Mouse (Mus musculus): ENCODE measurements around the gene Cdc37l1. TPM values are rescaled to one million over a fixed set of nuclear protein-coding genes. Genes with fewer than 3 reads are reported as not detected.

Cdc37l1 gene
- total and polyA plus RNA-seq, 3 experiments: 20.4 to 80.4 (median 68.6) TPM

- Histone ChIP-seq H3K4me1 (ENCODE audit: control insufficient read depth, insufficient read depth, low read length) (peaks cover 3% of the 10 kb centered on the region), H3K27ac (peak overlapping the region; percentile 7), H3K27me3 (ENCODE audit: control insufficient read depth, insufficient read depth, low read length) (no peaks in the 10 kb centered on the region), H3K36me3 (ENCODE audit: control insufficient read depth, insufficient read depth, low read length) (peaks cover 30% of the 10 kb centered on the region), H3K4me3 (no peak overlapping the region), H3K79me2 (replicated peaks; ENCODE audit: control insufficient read depth, insufficient read depth, low read length) (no peaks in the 10 kb centered on the region), H3K9ac (ENCODE audit: low read depth, low read length) (no peak overlapping the region)
- DNase-seq: no peak
- intact Hi-C loops (cut with DNase I): no loop called here
- TF ChIP-seq CTCF (IDR thresholded peaks at IDR 0.05) (0 out of 2 replicates have a peak, but pooled peaks have one; percentile 7), EP300 (IDR thresholded peaks at IDR 0.05; ENCODE audit: insufficient read depth, low read depth, low read length) (no peak)
- whole genome bisulfite sequencing: 57% methylated on average over 5 of the region's 5 CpGs
Measured at GRCm38 (mm10) chr19:29016786-29017185, 26.6 kb downstream of the Cdc37l1 start.

- H3K27me3 ChIP-seq (ENCODE audit: control insufficient read depth, insufficient read depth, low read length): no peaks in the 10 kb centered on the region
- H3K27ac ChIP-seq: no peak overlapping the region
- H3K36me3 ChIP-seq (ENCODE audit: control insufficient read depth, insufficient read depth, low read length): peaks cover 26% of the 10 kb centered on the region
- intact Hi-C loops (cut with DNase I): no loop called here
- WGBS: 97% methylated on average over 3 of the region's 3 CpGs
- peaks cover 5% of the 10 kb centered on the region for H3K4me1 ChIP-seq (ENCODE audit: control insufficient read depth, insufficient read depth, low read length)
- H3K4me3 ChIP-seq: no peak overlapping the region
- TF ChIP-seq CTCF (IDR thresholded peaks at IDR 0.05): peak; percentile 62
- no peak for TF ChIP-seq EP300 (IDR thresholded peaks at IDR 0.05; ENCODE audit: insufficient read depth, low read depth, low read length)
- no peak for DNase-seq
- no peak overlapping the region for H3K9ac ChIP-seq (ENCODE audit: low read depth, low read length)
- H3K79me2 ChIP-seq (replicated peaks; ENCODE audit: control insufficient read depth, insufficient read depth, low read length): no peaks in the 10 kb centered on the region
Measured at GRCm38 (mm10) chr19:29019647-29020046, 29.5 kb downstream of the Cdc37l1 start.

GRCm38 (mm10) chr19:29021754-29022345 lies 31.7 kb downstream of the Cdc37l1 start:
- peaks cover 13% of the 10 kb centered on the region for H3K36me3 ChIP-seq (ENCODE audit: control insufficient read depth, insufficient read depth, low read length)
- H3K4me3 ChIP-seq: no peak overlapping the region
- no peak for DNase-seq
- no peak overlapping the region for H3K9ac ChIP-seq (ENCODE audit: low read depth, low read length)
- peaks cover 2% of the 10 kb centered on the region for H3K4me1 ChIP-seq (ENCODE audit: control insufficient read depth, insufficient read depth, low read length)
- intact Hi-C loops (cut with DNase I): no loop called here
- H3K79me2 ChIP-seq (replicated peaks; ENCODE audit: control insufficient read depth, insufficient read depth, low read length): no peaks in the 10 kb centered on the region
- TF ChIP-seq EP300 (IDR thresholded peaks at IDR 0.05; ENCODE audit: insufficient read depth, low read depth, low read length) (no peak), POLR2A (IDR thresholded peaks at IDR 0.05; ENCODE audit: insufficient read depth, low read depth, low read length) (no peak), CTCF (IDR thresholded peaks at IDR 0.05) (no peak)
- H3K27ac ChIP-seq: no peak overlapping the region
- H3K27me3 ChIP-seq (ENCODE audit: control insufficient read depth, insufficient read depth, low read length): no peaks in the 10 kb centered on the region
- WGBS: 85% methylated on average over 7 of the region's 7 CpGs

- peak; percentile 45 to 46 for DNase-seq
- Histone ChIP-seq H3K27ac (peak overlapping the region; percentile 4; the same call in 1 of the 2 replicates), H3K27me3 (ENCODE audit: control insufficient read depth, insufficient read depth, low read length) (no peaks in the 10 kb centered on the region), H3K4me1 (ENCODE audit: control insufficient read depth, insufficient read depth, low read length) (peaks cover 5% of the 10 kb centered on the region; the same call in 1 of the 2 replicates), H3K79me2 (replicated peaks; ENCODE audit: control insufficient read depth, insufficient read depth, low read length) (no peaks in the 10 kb centered on the region), H3K36me3 (ENCODE audit: control insufficient read depth, insufficient read depth, low read length) (peaks cover 11% of the 10 kb centered on the region), H3K9ac (ENCODE audit: low read depth, low read length) (no peak overlapping the region), H3K4me3 (no peak overlapping the region)
- 41% methylated on average over 11 of the region's 11 CpGs for WGBS
- intact Hi-C loops (cut with DNase I): no loop called here
- TF ChIP-seq EP300 (IDR thresholded peaks at IDR 0.05; ENCODE audit: insufficient read depth, low read depth, low read length) (0 out of 2 replicates have a peak, but pooled peaks have one; percentile 30), POLR2A (IDR thresholded peaks at IDR 0.05; ENCODE audit: insufficient read depth, low read depth, low read length) (no peak), CTCF (IDR thresholded peaks at IDR 0.05) (no peak)
Measured at GRCm38 (mm10) chr19:29024391-29024947, 34.3 kb downstream of the Cdc37l1 start.

- Histone ChIP-seq H3K9ac (ENCODE audit: low read depth, low read length) (no peak overlapping the region), H3K27ac (no peak overlapping the region), H3K36me3 (ENCODE audit: control insufficient read depth, insufficient read depth, low read length) (peaks cover 14% of the 10 kb centered on the region), H3K79me2 (replicated peaks; ENCODE audit: control insufficient read depth, insufficient read depth, low read length) (peaks cover 2% of the 10 kb centered on the region; the same call in 1 of the 2 replicates), H3K27me3 (ENCODE audit: control insufficient read depth, insufficient read depth, low read length) (no peaks in the 10 kb centered on the region), H3K4me1 (ENCODE audit: control insufficient read depth, insufficient read depth, low read length) (peaks cover 4% of the 10 kb centered on the region; the same call in 1 of the 2 replicates), H3K4me3 (no peak overlapping the region)
- no peak for DNase-seq
- WGBS: 84% methylated on average over 3 of the region's 3 CpGs
- intact Hi-C loops (cut with DNase I): no loop called here
- TF ChIP-seq CTCF (IDR thresholded peaks at IDR 0.05): no peak
- TF ChIP-seq EP300 (IDR thresholded peaks at IDR 0.05; ENCODE audit: insufficient read depth, low read depth, low read length): no peak
- no peak for TF ChIP-seq POLR2A (IDR thresholded peaks at IDR 0.05; ENCODE audit: insufficient read depth, low read depth, low read length)
Measured at GRCm38 (mm10) chr19:29031788-29032187, 41.6 kb downstream of the Cdc37l1 start.

- no peaks in the 10 kb centered on the region for H3K27me3 ChIP-seq (ENCODE audit: control insufficient read depth, insufficient read depth, low read length)
- peaks cover 6% of the 10 kb centered on the region for H3K4me1 ChIP-seq (ENCODE audit: control insufficient read depth, insufficient read depth, low read length)
- intact Hi-C loops (cut with DNase I): no loop called here
- H3K9ac ChIP-seq (ENCODE audit: low read depth, low read length): no peak overlapping the region
- peaks cover 3% of the 10 kb centered on the region; the same call in 1 of the 2 replicates for H3K79me2 ChIP-seq (replicated peaks; ENCODE audit: control insufficient read depth, insufficient read depth, low read length)
- TF ChIP-seq CTCF (IDR thresholded peaks at IDR 0.05): no peak
- no peak for TF ChIP-seq EP300 (IDR thresholded peaks at IDR 0.05; ENCODE audit: insufficient read depth, low read depth, low read length)
- TF ChIP-seq POLR2A (IDR thresholded peaks at IDR 0.05; ENCODE audit: insufficient read depth, low read depth, low read length): no peak
- no peak for DNase-seq
- no peak overlapping the region for H3K4me3 ChIP-seq
- H3K36me3 ChIP-seq (ENCODE audit: control insufficient read depth, insufficient read depth, low read length): peaks cover 14% of the 10 kb centered on the region
- no peak overlapping the region for H3K27ac ChIP-seq
Measured at GRCm38 (mm10) chr19:29032662-29033061, 42.5 kb downstream of the Cdc37l1 start.
